Mouse (Mus musculus) lung, postnatal 0 days (tissue): ENCODE results near the gene Gm3411. TPM values are rescaled to one million over a fixed set of nuclear protein-coding genes. Genes with fewer than 3 reads are reported as not detected.
"Not testable (repeated sequence)": the region's sequence is repeated elsewhere in the genome, so short reads cannot be mapped to it uniquely, and the experiment has no call there.

Experiments
- ATAC-seq: fragments of 200-750 bp; cut with Nextera tagmentation; 2 replicates; pipeline ENCODE4 v1.8.0; 2017; ENCODE audit warnings: moderate library complexity
- DNase-seq: peaks from one replicate; pipeline ENCODE4 v3.0.0-alpha.2; 2016; ENCODE audit warnings: low spot score
- H3K27ac ChIP-seq: fragments of 300-500 bp; sonication (generic); 2 replicates; pipeline ENCODE4 v1.5.1; 2014; ENCODE audit warnings: antibody characterized with exemption, mild to moderate bottlenecking, low read length, mixed read lengths
- H3K27me3 ChIP-seq: fragments of 300-500 bp; sonication (generic); replicated peaks from 2 replicates; pipeline ENCODE4 v1.6.1; 2014; ENCODE audit warnings: low read length, mixed read lengths; ENCODE audit not compliant: insufficient read depth
- H3K36me3 ChIP-seq: fragments of 300-500 bp; sonication (generic); 2 replicates; pipeline ENCODE4 v1.6.1; 2014; ENCODE audit warnings: low read length, mixed read lengths; ENCODE audit not compliant: insufficient read depth
- H3K4me1 ChIP-seq: fragments of 300-500 bp; sonication (generic); 2 replicates; pipeline ENCODE4 v1.6.1; 2014; ENCODE audit warnings: antibody characterized with exemption, low read depth, low read length, mixed read lengths; ENCODE audit not compliant: insufficient read depth
- H3K4me2 ChIP-seq: fragments of 300-500 bp; sonication (generic); replicated peaks from 2 replicates; pipeline ENCODE4 v1.6.1; 2014; ENCODE audit warnings: low read depth, mild to moderate bottlenecking, low read length, moderate library complexity, mixed read lengths
- H3K4me3 ChIP-seq: fragments of 300-500 bp; sonication (generic); 2 replicates; pipeline ENCODE4 v1.5.1; 2014; ENCODE audit warnings: low read depth, low read length
- H3K9ac ChIP-seq: fragments of 300-500 bp; sonication (generic); replicated peaks from 2 replicates; pipeline ENCODE4 v1.6.1; 2014; ENCODE audit warnings: low read depth, mild to moderate bottlenecking
- H3K9me3 ChIP-seq: fragments of 300-500 bp; sonication (generic); 2 replicates; pipeline ENCODE4 v1.6.1; 2016; ENCODE audit warnings: low read length, mixed read lengths
- WGBS: fragments of 180-500 bp; shearing (Covaris S2); extraction: QIAGEN DNeasy Blood & Tissue Kit; methylation state at CpG from one replicate; pipeline ENCODE4 v1.1.7; 2014; 5-methylcytosine and 5-hydroxymethylcytosine counted together
- polyA plus RNA-seq: library from polyadenylated mRNA; unstranded; fragments of >200 nt; fragmentation: Nextera tagmentation; extraction: Ambion mirVana; gene quantifications from 2 replicates; pipeline ENCODE4 v1.2.1, GENCODE M21; 2015

Gene Gm3411
- 0.19 and 0.39 TPM in 2 replicates for polyA plus RNA-seq

DNA sequence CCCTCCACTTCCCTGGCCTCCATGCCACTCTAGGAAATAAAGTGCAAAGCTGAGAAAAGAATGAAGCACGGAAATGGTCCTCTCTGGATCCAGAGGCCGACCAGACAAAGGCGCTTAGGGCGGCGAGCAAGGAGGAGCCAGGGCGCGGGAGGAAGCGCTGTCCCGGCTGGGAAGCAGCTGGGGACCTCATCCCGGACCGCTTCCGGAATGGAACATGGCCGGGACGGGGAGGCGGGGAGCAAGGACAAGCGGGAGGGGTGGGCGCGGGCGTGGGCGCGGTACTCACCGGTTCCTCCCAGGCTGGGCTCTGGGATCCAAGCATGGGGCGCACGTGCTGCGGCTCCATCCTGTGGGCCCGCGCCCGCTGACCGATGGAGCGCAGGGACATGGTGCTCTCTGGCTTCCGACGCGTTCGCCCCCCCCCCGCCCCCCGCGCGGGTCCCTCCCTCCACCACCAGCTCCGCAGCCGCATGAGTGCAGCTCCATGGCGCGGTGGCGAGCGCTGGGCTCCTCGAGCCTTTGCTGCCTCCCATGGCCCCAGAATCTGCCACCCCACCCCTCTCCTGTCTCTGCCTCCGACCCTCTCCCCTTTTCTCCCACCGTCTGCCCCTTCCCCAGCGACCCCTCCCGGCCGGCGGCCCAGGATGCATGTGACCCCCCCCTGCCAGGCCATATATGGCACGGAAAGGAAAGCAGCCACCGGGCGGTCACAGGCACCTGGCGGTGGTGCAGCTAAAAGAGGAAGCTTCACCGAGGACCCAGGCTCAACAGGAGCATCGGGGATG, at the start of gene Gm3411:
TSS of gene Gm3411 (minus strand) at position 320 of the 785 bp plus-strand sequence.
- not testable (repeated sequence) for H3K9me3 ChIP-seq, H3K27ac ChIP-seq, H3K4me1 ChIP-seq, ATAC-seq, H3K9ac ChIP-seq, H3K27me3 ChIP-seq, H3K36me3 ChIP-seq
- peak; percentile 17 for DNase-seq
- WGBS: 3% methylated on average over 32 of the region's 57 CpGs
- peak within 1 kb of the TSS; percentile 25 for H3K4me3 ChIP-seq
- peak within 1 kb of the TSS; percentile 55 for H3K4me2 ChIP-seq

DNA sequence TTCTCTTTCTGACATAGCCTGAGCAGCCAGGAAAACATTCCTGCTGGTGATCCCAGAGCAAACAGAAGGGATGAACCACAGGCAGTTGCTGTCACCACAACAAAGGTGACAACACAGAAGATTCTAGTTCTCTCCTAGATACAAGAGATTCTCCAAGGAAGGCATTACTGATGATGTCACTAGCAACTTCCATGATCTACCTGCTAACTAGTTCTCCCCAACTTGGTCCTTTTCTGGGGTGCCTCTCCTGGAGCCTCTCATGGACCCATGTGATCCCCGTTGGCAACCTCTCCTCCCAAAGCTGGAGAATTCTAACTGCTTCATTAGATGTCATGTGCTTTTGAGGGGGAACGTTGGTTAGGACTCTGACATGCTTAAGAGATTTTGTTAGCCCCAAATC, 17.7 kb upstream of the Gm3411 start, which contains the start of gene Gm21103:
TSS of gene Gm21103 (minus strand) at position 101 of the 400 bp plus-strand sequence.
- WGBS: 86% methylated on average over 2 of the region's 2 CpGs
- H3K36me3 ChIP-seq, ATAC-seq, H3K27me3 ChIP-seq, H3K4me2 ChIP-seq, H3K27ac ChIP-seq, H3K9me3 ChIP-seq, H3K9ac ChIP-seq, DNase-seq, H3K4me1 ChIP-seq, H3K4me3 ChIP-seq: not testable (repeated sequence)

DNA sequence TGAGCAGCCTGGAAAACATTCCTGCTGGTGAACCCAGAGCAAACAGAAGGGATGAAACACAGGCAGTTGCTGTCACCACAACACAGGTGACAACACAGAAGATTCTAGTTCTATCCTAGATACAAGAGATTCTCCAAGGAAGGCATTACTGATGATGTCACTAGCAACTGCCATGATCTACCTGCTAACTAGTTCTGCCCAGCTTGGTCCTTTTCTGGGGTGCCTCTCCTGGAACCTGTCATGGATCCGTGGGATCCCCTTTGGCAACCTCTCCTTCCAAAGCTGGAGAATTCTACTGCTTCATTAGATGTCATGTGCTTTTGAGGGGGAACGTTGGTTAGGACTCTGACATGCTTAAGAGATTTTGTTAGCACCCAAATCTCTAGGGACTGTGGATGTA, 67.9 kb downstream of the Gm3411 start, which contains the start of gene Gm21560:
TSS of gene Gm21560 (minus strand) at position 101 of the 400 bp plus-strand sequence.
- not testable (repeated sequence) for H3K27ac ChIP-seq, H3K36me3 ChIP-seq, H3K27me3 ChIP-seq, DNase-seq, H3K9ac ChIP-seq, ATAC-seq, H3K4me2 ChIP-seq, H3K9me3 ChIP-seq, H3K4me3 ChIP-seq, H3K4me1 ChIP-seq
- 44% methylated on average over 1 of the region's 2 CpGs for WGBS

Other genes with a start within 250 kb of the Gm3411 start
- not detected in 2 replicates for gene Gm6337, start 229.0 kb downstream of the Gm3411 start, polyA plus RNA-seq
- 0.43 and 0.47 TPM in 2 replicates for gene Gm8206, start 193.3 kb downstream of the Gm3411 start, polyA plus RNA-seq
- 0.30 and 0.58 TPM in 2 replicates for gene Gm3468, start 178.6 kb downstream of the Gm3411 start, polyA plus RNA-seq
- not detected in 2 replicates for gene Gm3476, start 161.4 kb downstream of the Gm3411 start, polyA plus RNA-seq
- not detected in 2 replicates for gene Gm21560, start 68.0 kb downstream of the Gm3411 start, polyA plus RNA-seq
- gene Gm21103, start 17.6 kb upstream of the Gm3411 start, polyA plus RNA-seq: not detected in 2 replicates
- gene Gm3618, start 56.4 kb upstream of the Gm3411 start, polyA plus RNA-seq: not detected in 2 replicates
- gene Gm16440, start 103.1 kb upstream of the Gm3411 start, polyA plus RNA-seq: not detected in 2 replicates
- 0.20 TPM in 1 of 2 replicates, not detected in the other for gene Gm3591, start 125.2 kb upstream of the Gm3411 start, polyA plus RNA-seq
- gene Gm3594, start 157.4 kb upstream of the Gm3411 start, polyA plus RNA-seq: not detected in 2 replicates